Mouse (Mus musculus) liver, embryonic 14.5 days (tissue): ENCODE results near the gene Cfdp1. TPM values are rescaled to one million over a fixed set of nuclear protein-coding genes. Genes with fewer than 3 reads are reported as not detected.

Source experiments
- ATAC-seq: fragments of 200-750 bp; cut with Nextera tagmentation; 2 replicates; pipeline ENCODE4 v1.8.0; 2017; ENCODE audit warnings: moderate number of reproducible peaks, mild to moderate bottlenecking, moderate library complexity; ENCODE audit not compliant: insufficient read depth
- DNase-seq, 3 experiments: peaks; one replicate each; pipeline ENCODE4 v3.0.0-alpha.2; 2012 to 2013; ENCODE audit warnings: low read depth in 3 of 3, low spot score in 3 of 3
- H3K27ac ChIP-seq: fragments of 300-500 bp; sonication (generic); 2 replicates; pipeline ENCODE4 v1.5.1; 2014; ENCODE audit warnings: moderate library complexity, mild to moderate bottlenecking, control low read depth, inconsistent platforms
- H3K27me3 ChIP-seq: fragments of 300-500 bp; sonication (generic); 2 replicates; pipeline ENCODE4 v1.6.1; 2014; ENCODE audit warnings: mild to moderate bottlenecking, low read length, moderate library complexity; ENCODE audit not compliant: control insufficient read depth, insufficient read depth
- H3K36me3 ChIP-seq: fragments of 300-500 bp; sonication (generic); replicated peaks from 2 replicates; pipeline ENCODE4 v1.6.1; 2014; ENCODE audit warnings: low read depth; ENCODE audit not compliant: control insufficient read depth, insufficient read depth
- H3K4me1 ChIP-seq, 2 experiments: fragments of 200-500 bp in 1 of 2; fragments of 300-500 bp in 1 of 2; sonication (generic) in 1 of 2; replicated peaks; 2 replicates each; pipeline ENCODE4 v1.6.1; 2012 to 2014; ENCODE audit warnings: antibody characterized with exemption in 1 of 2, inconsistent platforms in 1 of 2, low read length in 1 of 2; ENCODE audit not compliant: control insufficient read depth in 2 of 2, insufficient read depth in 2 of 2
- H3K4me2 ChIP-seq: fragments of 300-500 bp; sonication (generic); 2 replicates; pipeline ENCODE4 v1.6.1; 2014; ENCODE audit warnings: low read depth, mild to moderate bottlenecking, control low read depth, moderate library complexity
- H3K4me3 ChIP-seq, 2 experiments: fragments of 200-500 bp in 1 of 2; fragments of 300-500 bp in 1 of 2; sonication (generic) in 1 of 2; 2 replicates each; pipeline ENCODE4 v1.5.1; 2012 to 2014; ENCODE audit warnings: low read depth in 2 of 2, low read length in 2 of 2, mild to moderate bottlenecking in 2 of 2, control low read depth in 1 of 2, inconsistent platforms in 1 of 2, moderate library complexity in 1 of 2; ENCODE audit not compliant: insufficient read depth in 1 of 2
- H3K9ac ChIP-seq: fragments of 300-500 bp; sonication (generic); replicated peaks from 2 replicates; pipeline ENCODE4 v1.6.1; 2014; ENCODE audit warnings: mild to moderate bottlenecking, control low read depth, moderate library complexity
- H3K9me3 ChIP-seq: fragments of 300-500 bp; sonication (generic); 2 replicates; pipeline ENCODE4 v1.6.1; 2016; ENCODE audit warnings: low read length, mixed read lengths; ENCODE audit not compliant: control insufficient read depth
- CTCF ChIP-seq: IDR thresholded peaks from 2 replicates; pipeline ENCODE4 v1.5.1; 2016; ENCODE audit warnings: antibody characterized with exemption, low read depth, control low read depth
- EP300 ChIP-seq: IDR thresholded peaks from 2 replicates; pipeline ENCODE4 v1.6.1; 2016; ENCODE audit warnings: antibody characterized with exemption, low read depth
- WGBS: fragments of 180-500 bp; shearing (Covaris S2); extraction: QIAGEN DNeasy Blood & Tissue Kit; methylation state at CpG from one replicate; pipeline ENCODE4 v1.1.7; 2014; ENCODE audit not compliant: insufficient replicate concordance; 5-methylcytosine and 5-hydroxymethylcytosine counted together
- polyA plus RNA-seq, 2 experiments: library from polyadenylated mRNA; depleted of rRNA in 1 of 2; stranded (reverse) in 1 of 2; unstranded in 1 of 2; fragments of >200 nt; fragmentation: Nextera tagmentation in 1 of 2; extraction: Ambion mirVana in 1 of 2; gene quantifications; 2 replicates each; pipeline versions ENCODE4 v1.2.1 to v1.2.3; 2012 to 2014

The Cfdp1 gene
- polyA plus RNA-seq, 2 experiments = 46.8 to 82.8 TPM

DNA sequence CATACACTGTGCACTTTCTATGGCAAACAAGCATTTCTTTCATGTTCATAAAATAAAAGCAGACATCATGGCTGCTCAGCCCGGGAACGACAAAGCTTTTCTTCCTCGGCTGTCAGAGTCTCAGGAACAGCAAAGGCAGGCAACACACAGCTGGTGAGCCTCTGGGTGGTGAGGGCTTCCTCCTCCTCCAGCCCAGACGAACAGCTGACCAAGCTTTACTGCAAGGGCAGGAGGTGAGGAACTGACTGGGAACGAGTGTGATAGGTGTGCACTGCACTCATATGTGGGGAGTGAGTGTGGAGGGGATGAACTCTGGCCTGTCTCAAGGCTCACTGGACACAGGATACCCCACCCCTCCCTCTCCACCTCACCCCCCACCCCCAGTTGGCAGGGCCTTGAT lies 135.2 kb downstream of the Cfdp1 start:
- WGBS = 57% methylated on average over 5 of the region's 5 CpGs
- TF ChIP-seq EP300 (no peak), CTCF (no peak)
- no peak overlapping the region for H3K4me3 ChIP-seq
- no peaks in the 10 kb centered on the region for H3K27me3 ChIP-seq
- no peaks in the 10 kb centered on the region for H3K36me3 ChIP-seq
- H3K4me2 ChIP-seq = no peak overlapping the region
- DNase-seq (no peak), ATAC-seq (no peak)
- H3K4me1 ChIP-seq = peaks cover 0 to 12% of the 10 kb centered on the region in 2 experiments; a peak in 2 of 4 replicates
- H3K9me3 ChIP-seq = no peaks in the 10 kb centered on the region
- H3K9ac ChIP-seq = no peak overlapping the region
- H3K27ac ChIP-seq = no peak overlapping the region

Other genes starting within 250 kb of the Cfdp1 start
- gene Ldhd, start 223.9 kb downstream of the Cfdp1 start, polyA plus RNA-seq (2012; rRNA removed) = 0.10 and 0.13 TPM in 2 replicates
- 0.09 TPM in 1 of 2 replicates, not detected in the other for gene Ldhd, start 223.9 kb downstream of the Cfdp1 start, polyA plus RNA-seq (2014; fragmentation: Nextera tagmentation; extraction: Ambion mirVana)
- gene Zfp1, start 210.9 kb downstream of the Cfdp1 start, polyA plus RNA-seq (2012; rRNA removed) = 2.7 and 3.9 TPM in 2 replicates
- 4.0 and 4.4 TPM in 2 replicates for gene Zfp1, start 210.9 kb downstream of the Cfdp1 start, polyA plus RNA-seq (2014; fragmentation: Nextera tagmentation; extraction: Ambion mirVana)
- 2.5 and 2.9 TPM in 2 replicates for gene Ctrb1, start 163.3 kb downstream of the Cfdp1 start, polyA plus RNA-seq (2012; rRNA removed)
- gene Ctrb1, start 163.3 kb downstream of the Cfdp1 start, polyA plus RNA-seq (2014; fragmentation: Nextera tagmentation; extraction: Ambion mirVana) = 1.5 TPM in 1 of 2 replicates, not detected in the other
- 5.6 and 6.7 TPM in 2 replicates for gene Bcar1, start 110.5 kb downstream of the Cfdp1 start, polyA plus RNA-seq (2012; rRNA removed)
- 4.3 and 4.9 TPM in 2 replicates for gene Bcar1, start 110.5 kb downstream of the Cfdp1 start, polyA plus RNA-seq (2014; fragmentation: Nextera tagmentation; extraction: Ambion mirVana)
- gene Tmem170, start 22.5 kb upstream of the Cfdp1 start, polyA plus RNA-seq (2012; rRNA removed) = 1.9 and 2.3 TPM in 2 replicates
- 1.8 and 2.1 TPM in 2 replicates for gene Tmem170, start 22.5 kb upstream of the Cfdp1 start, polyA plus RNA-seq (2014; fragmentation: Nextera tagmentation; extraction: Ambion mirVana)
- 0.02 and 0.03 TPM in 2 replicates for gene Chst5, start 56.2 kb upstream of the Cfdp1 start, polyA plus RNA-seq (2012; rRNA removed)
- not detected in 2 replicates for gene Chst5, start 56.2 kb upstream of the Cfdp1 start, polyA plus RNA-seq (2014; fragmentation: Nextera tagmentation; extraction: Ambion mirVana)
- 1.4 and 1.7 TPM in 2 replicates for gene Tmem231, start 79.6 kb upstream of the Cfdp1 start, polyA plus RNA-seq (2012; rRNA removed)
- gene Tmem231, start 79.6 kb upstream of the Cfdp1 start, polyA plus RNA-seq (2014; fragmentation: Nextera tagmentation; extraction: Ambion mirVana) = 2.0 and 2.4 TPM in 2 replicates
- gene Gabarapl2, start 86.4 kb upstream of the Cfdp1 start, polyA plus RNA-seq (2012; rRNA removed) = 26.5 and 50.5 TPM in 2 replicates
- gene Gabarapl2, start 86.4 kb upstream of the Cfdp1 start, polyA plus RNA-seq (2014; fragmentation: Nextera tagmentation; extraction: Ambion mirVana) = 184 and 188 TPM in 2 replicates
- 2.8 and 3.4 TPM in 2 replicates for gene Adat1, start 138.0 kb upstream of the Cfdp1 start, polyA plus RNA-seq (2012; rRNA removed)
- gene Adat1, start 138.0 kb upstream of the Cfdp1 start, polyA plus RNA-seq (2014; fragmentation: Nextera tagmentation; extraction: Ambion mirVana) = 2.4 and 2.5 TPM in 2 replicates
- 39.4 and 58.9 TPM in 2 replicates for gene Kars, start 157.0 kb upstream of the Cfdp1 start, polyA plus RNA-seq (2012; rRNA removed)
- gene Kars, start 157.0 kb upstream of the Cfdp1 start, polyA plus RNA-seq (2014; fragmentation: Nextera tagmentation; extraction: Ambion mirVana) = 93.6 and 105 TPM in 2 replicates
- gene Terf2ip, start 157.1 kb upstream of the Cfdp1 start, polyA plus RNA-seq (2012; rRNA removed) = 2.9 and 3.9 TPM in 2 replicates
- gene Terf2ip, start 157.1 kb upstream of the Cfdp1 start, polyA plus RNA-seq (2014; fragmentation: Nextera tagmentation; extraction: Ambion mirVana) = 3.2 and 3.5 TPM in 2 replicates
- 0.08 and 0.17 TPM in 2 replicates for gene Gm6793, start 160.7 kb upstream of the Cfdp1 start, polyA plus RNA-seq (2012; rRNA removed)
- gene Gm6793, start 160.7 kb upstream of the Cfdp1 start, polyA plus RNA-seq (2014; fragmentation: Nextera tagmentation; extraction: Ambion mirVana) = 0.33 TPM in 1 of 2 replicates, not detected in the other